ENCODE assay signal across 8 mouse cellular contexts in genomic region chrX:73639255-73639675, GRCm38 (mm10). TPM values are rescaled to one million over a fixed set of nuclear protein-coding genes. Genes with fewer than 3 reads are reported as not detected.
DNase-seq lines count a peak whose midpoint lies in the region; ATAC-seq and TF ChIP-seq lines count a peak whose summit lies in the region.

Dusp9 (plus strand) TSS chrX:73639419.

- no peak for TF ChIP-seq CTCF in heart, adult 2 months (IDR thresholded peaks at IDR 0.05)
- TF ChIP-seq CTCF in heart, postnatal 0 days (IDR thresholded peaks at IDR 0.05; ENCODE audit: low read depth): no peak

- H3K4me1 ChIP-seq in heart, adult 2 months (ENCODE audit: control insufficient read depth, insufficient read depth, low read length): no peaks in the 10 kb centered on the region
- no peaks in the 10 kb centered on the region for H3K4me1 ChIP-seq in heart, postnatal 0 days (ENCODE audit: control insufficient read depth, insufficient read depth)

- peak; percentile 26 to 37 for DNase-seq in heart, adult 2 months
- DNase-seq in heart, adult 8-10 months (ENCODE audit: low spot score): no peak
- peak; percentile 72 for DNase-seq in embryo, embryonic 10 days (ENCODE audit: low spot score)
- DNase-seq in heart, postnatal 0 days (ENCODE audit: low spot score): peak; percentile 41
- peak; percentile 52 to 64 for DNase-seq in kidney, postnatal 36 days
- DNase-seq in right cerebral cortex, adult 18-20 months: no peak
- DNase-seq in left cerebral cortex, postnatal 14 days (ENCODE audit: low spot score in 2 of 2): no peak

- H3K36me3 ChIP-seq in heart, adult 2 months (ENCODE audit: control insufficient read depth, insufficient read depth, low read length): no peaks in the 10 kb centered on the region
- H3K36me3 ChIP-seq in heart, postnatal 0 days (replicated peaks; ENCODE audit: control insufficient read depth, insufficient read depth, low read length): no peaks in the 10 kb centered on the region

- TF ChIP-seq EP300 in heart, adult 2 months (IDR thresholded peaks at IDR 0.05; ENCODE audit: insufficient read depth, low read depth, low read length): no peak
- no peak for TF ChIP-seq EP300 in heart, postnatal 0 days (IDR thresholded peaks at IDR 0.05; ENCODE audit: low read depth)

- H3K4me2 ChIP-seq in heart, postnatal 0 days (ENCODE audit: low read depth, low read length): peak within 1 kb of the TSS; percentile 57

- peak; percentile 81 for ATAC-seq in heart, postnatal 0 days (ENCODE audit: insufficient read depth, low read depth)
- ATAC-seq in megakaryocyte-erythroid progenitor cell, adult 5-6 weeks (replicated peaks; ENCODE audit: low FRiP score, low TSS enrichment, poor library complexity, severe bottlenecking): peak; percentile 80

- no peaks in the 10 kb centered on the region for H3K79me2 ChIP-seq in heart, adult 2 months (replicated peaks; ENCODE audit: control insufficient read depth, insufficient read depth, low read length)

- no peak for TF ChIP-seq POLR2A in heart, adult 2 months (IDR thresholded peaks at IDR 0.05; ENCODE audit: insufficient read depth, low read depth, low read length)

- intact Hi-C loops in heart, adult 2 months (cut with DNase I): no loop called here
- intact Hi-C loops in left cerebral cortex, postnatal 14 days (cut with DNase I): no loop called here

- no peaks in the 10 kb centered on the region for H3K9me3 ChIP-seq in heart, postnatal 0 days (replicated peaks; ENCODE audit: control insufficient read depth, low read length)

- peaks cover 6% of the 10 kb centered on the region for H3K27me3 ChIP-seq in heart, adult 2 months (ENCODE audit: control insufficient read depth, insufficient read depth, low read length)
- H3K27me3 ChIP-seq in heart, postnatal 0 days (ENCODE audit: control insufficient read depth, insufficient read depth, low read length): peaks cover 65% of the 10 kb centered on the region

- peak within 1 kb of the TSS; percentile 22; the same call in 1 of the 2 replicates for H3K9ac ChIP-seq in heart, adult 2 months (ENCODE audit: low read depth, low read length)
- H3K9ac ChIP-seq in heart, postnatal 0 days (replicated peaks; ENCODE audit: low read depth, low read length): no peak within 1 kb of the TSS

- WGBS in heart, adult 2 months: 13% methylated on average over 26 of the region's 28 CpGs
- 14% methylated on average over 23 of the region's 28 CpGs for WGBS in heart, postnatal 0 days

- H3K4me3 ChIP-seq in heart, adult 2 months: peak within 1 kb of the TSS; percentile 16; the same call in 1 of the 2 replicates
- peak within 1 kb of the TSS; percentile 28 for H3K4me3 ChIP-seq in heart, postnatal 0 days (ENCODE audit: low read depth, low read length)

- no peak within 1 kb of the TSS for H3K27ac ChIP-seq in heart, adult 2 months
- no peak within 1 kb of the TSS for H3K27ac ChIP-seq in heart, postnatal 0 days (ENCODE audit: low read depth)

RNA-seq across cellular contexts. Expression of gene Dusp9, which starts in this region (rescaled TPM):
- not detected for total RNA-seq in heart, adult 2 months (2021)
- 0.04 TPM in 1 of 2 replicates, not detected in the other for polyA plus RNA-seq in heart, adult 2 months (2012; rRNA removed)
- under 1 TPM in 1 of 4 experiments, not detected in 3; 0.19 TPM for total RNA-seq in heart, adult 8-10 months (2022)
- 0.39 and 2.2 TPM in 2 replicates for total RNA-seq in heart, postnatal 0 days (2014; rRNA removed; ENCODE audit: low replicate concordance)
- polyA plus RNA-seq in heart, postnatal 0 days (2015; fragmentation: Nextera tagmentation; extraction: Ambion mirVana): 0.12 and 0.19 TPM in 2 replicates
- total RNA-seq in megakaryocyte-erythroid progenitor cell, adult 5-6 weeks (2014; fragmentation: Nextera tagmentation): 1.5 TPM in 1 of 2 replicates, not detected in the other
- 0.38 and 0.61 TPM in 2 replicates for total RNA-seq in megakaryocyte-erythroid progenitor cell, adult 5-6 weeks (2017)
- total RNA-seq in left cerebral cortex, postnatal 14 days (2021): under 1 TPM; 0.79 to 0.82 TPM

Comparison
In these comparisons a context has a peak if more than half of its experiments do, and no peak if none do; other contexts are left out.
1. DNase-seq: peak in embryo, embryonic 10 days (single experiment), heart, postnatal 0 days (single experiment) and kidney, postnatal 36 days (2 of 2); none in heart, adult 8-10 months (single experiment), right cerebral cortex, adult 18-20 months (single experiment) and left cerebral cortex, postnatal 14 days (0 of 2).
2. Peak in DNase-seq, H3K4me3 ChIP-seq and H3K9ac ChIP-seq in heart, adult 2 months; RNA of the gene not detected or under 1 TPM.